Mouse (Mus musculus): ENCODE measurements around the gene Sgca. TPM values are rescaled to one million over a fixed set of nuclear protein-coding genes. Genes with fewer than 3 reads are reported as not detected.

The Sgca gene
- polyA plus RNA-seq, 1 experiment: 6.9 TPM

- Histone ChIP-seq H3K4me3 (ENCODE audit: insufficient read depth, low read depth, low read length) (no peak overlapping the region), H3K4me1 (ENCODE audit: control insufficient read depth, insufficient read depth, insufficient read length, low read length) (0 out of 2 replicates have a peak, but pooled peaks cover under 1% of the 10 kb centered on the region), H3K27ac (replicated peaks; ENCODE audit: low read depth, low read length) (no peak overlapping the region)
Measured at GRCm38 (mm10) chr11:94933584-94933983, 42.5 kb downstream of the Sgca start.

- no peak overlapping the region for H3K4me3 ChIP-seq (ENCODE audit: insufficient read depth, low read depth, low read length)
- H3K4me1 ChIP-seq (ENCODE audit: control insufficient read depth, insufficient read depth, insufficient read length, low read length): peaks cover 11% of the 10 kb centered on the region; the same call in 1 of the 2 replicates
- no peak overlapping the region for H3K27ac ChIP-seq (replicated peaks; ENCODE audit: low read depth, low read length)
Measured at GRCm38 (mm10) chr11:94930151-94930550, 46.0 kb downstream of the Sgca start.

GRCm38 (mm10) chr11:94929599-94929998, 46.5 kb downstream of the Sgca start:
- Histone ChIP-seq H3K4me3 (ENCODE audit: insufficient read depth, low read depth, low read length) (no peak overlapping the region), H3K27ac (replicated peaks; ENCODE audit: low read depth, low read length) (no peak overlapping the region)

GRCm38 (mm10) chr11:94928820-94929219, 47.3 kb downstream of the Sgca start:
- Histone ChIP-seq H3K27ac (replicated peaks; ENCODE audit: low read depth, low read length) (no peak overlapping the region), H3K4me3 (ENCODE audit: insufficient read depth, low read depth, low read length) (no peak overlapping the region), H3K4me1 (ENCODE audit: control insufficient read depth, insufficient read depth, insufficient read length, low read length) (peaks cover 11% of the 10 kb centered on the region; the same call in 1 of the 2 replicates)

More at GRCm38 (mm10) chr11:94929599-94929998, 46.5 kb downstream of the Sgca start:
- peaks cover 11% of the 10 kb centered on the region; the same call in 1 of the 2 replicates for H3K4me1 ChIP-seq (ENCODE audit: control insufficient read depth, insufficient read depth, insufficient read length, low read length)

- Histone ChIP-seq H3K4me3 (ENCODE audit: insufficient read depth, low read depth, low read length) (no peak overlapping the region), H3K27ac (replicated peaks; ENCODE audit: low read depth, low read length) (no peak overlapping the region), H3K4me1 (ENCODE audit: control insufficient read depth, insufficient read depth, insufficient read length, low read length) (peaks cover 11% of the 10 kb centered on the region; the same call in 1 of the 2 replicates)
Measured at GRCm38 (mm10) chr11:94927771-94928291, 48.3 kb downstream of the Sgca start.

GRCm38 (mm10) chr11:94926431-94926830, 49.7 kb downstream of the Sgca start:
- peaks cover 11% of the 10 kb centered on the region; the same call in 1 of the 2 replicates for H3K4me1 ChIP-seq (ENCODE audit: control insufficient read depth, insufficient read depth, insufficient read length, low read length)
- no peak overlapping the region for H3K4me3 ChIP-seq (ENCODE audit: insufficient read depth, low read depth, low read length)
- H3K27ac ChIP-seq (replicated peaks; ENCODE audit: low read depth, low read length): no peak overlapping the region

- Histone ChIP-seq H3K4me1 (ENCODE audit: control insufficient read depth, insufficient read depth, insufficient read length, low read length) (peaks cover 11% of the 10 kb centered on the region; the same call in 1 of the 2 replicates), H3K4me3 (ENCODE audit: insufficient read depth, low read depth, low read length) (no peak overlapping the region), H3K27ac (replicated peaks; ENCODE audit: low read depth, low read length) (no peak overlapping the region)
Measured at GRCm38 (mm10) chr11:94924977-94925376, 51.1 kb downstream of the Sgca start.

GRCm38 (mm10) chr11:94920996-94921401, 55.1 kb downstream of the Sgca start:
- Histone ChIP-seq H3K4me1 (ENCODE audit: control insufficient read depth, insufficient read depth, insufficient read length, low read length) (no peaks in the 10 kb centered on the region; the same call in 1 of the 2 replicates), H3K27ac (replicated peaks; ENCODE audit: low read depth, low read length) (no peak overlapping the region), H3K4me3 (ENCODE audit: insufficient read depth, low read depth, low read length) (no peak overlapping the region)

GRCm38 (mm10) chr11:94917717-94918116, 58.4 kb downstream of the Sgca start:
- Histone ChIP-seq H3K4me1 (ENCODE audit: control insufficient read depth, insufficient read depth, insufficient read length, low read length) (peaks cover 13% of the 10 kb centered on the region), H3K4me3 (ENCODE audit: insufficient read depth, low read depth, low read length) (no peak overlapping the region), H3K27ac (replicated peaks; ENCODE audit: low read depth, low read length) (no peak overlapping the region)

GRCm38 (mm10) chr11:94916477-94916876, 59.6 kb downstream of the Sgca start:
- Histone ChIP-seq H3K4me1 (ENCODE audit: control insufficient read depth, insufficient read depth, insufficient read length, low read length) (peaks cover 21% of the 10 kb centered on the region), H3K27ac (replicated peaks; ENCODE audit: low read depth, low read length) (no peak overlapping the region), H3K4me3 (ENCODE audit: insufficient read depth, low read depth, low read length) (no peak overlapping the region)

- Histone ChIP-seq H3K4me3 (ENCODE audit: insufficient read depth, low read depth, low read length) (no peak overlapping the region), H3K27ac (replicated peaks; ENCODE audit: low read depth, low read length) (no peak overlapping the region), H3K4me1 (ENCODE audit: control insufficient read depth, insufficient read depth, insufficient read length, low read length) (peaks cover 21% of the 10 kb centered on the region)
Measured at GRCm38 (mm10) chr11:94915675-94916403, 60.3 kb downstream of the Sgca start.

- peak overlapping the region; percentile 97 for H3K27ac ChIP-seq (replicated peaks; ENCODE audit: low read depth, low read length)
- H3K4me1 ChIP-seq (ENCODE audit: control insufficient read depth, insufficient read depth, insufficient read length, low read length): peaks cover 21% of the 10 kb centered on the region
- no peak overlapping the region for H3K4me3 ChIP-seq (ENCODE audit: insufficient read depth, low read depth, low read length)
Measured at GRCm38 (mm10) chr11:94913302-94914090, 62.6 kb downstream of the Sgca start.
